Mouse (Mus musculus) CH12.LX (cell line): Measurements from ENCODE around the gene Prkag3. TPM values are rescaled to one million over a fixed set of nuclear protein-coding genes. Genes with fewer than 3 reads are reported as not detected.

Experiments used
- DNase-seq: peaks from one replicate; pipeline ENCODE4 v3.0.0-alpha.2; 2013; ENCODE audit errors: extremely low read depth
- H3K27ac ChIP-seq: 2 replicates; pipeline ENCODE4 v1.5.1; 2012; ENCODE audit warnings: low read depth, mild to moderate bottlenecking, control low read depth, moderate library complexity; ENCODE audit not compliant: insufficient read depth
- H3K27me3 ChIP-seq: replicated peaks from 2 replicates; pipeline ENCODE3; 2012; ENCODE audit warnings: inconsistent platforms
- H3K36me3 ChIP-seq, 2 experiments: replicated peaks in 1 of 2; 2 replicates each; pipeline versions ENCODE3 to v1.6.1; 2012; ENCODE audit warnings: inconsistent platforms in 1 of 2, low read length in 1 of 2, mild to moderate bottlenecking in 1 of 2, mixed read lengths in 1 of 2, moderate library complexity in 1 of 2; ENCODE audit not compliant: control insufficient read depth in 1 of 2, insufficient read depth in 1 of 2
- H3K4me1 ChIP-seq, 2 experiments: 2 replicates each; pipeline ENCODE4 v1.6.1; 2012; ENCODE audit warnings: inconsistent platforms in 1 of 2, moderate library complexity in 1 of 2; ENCODE audit not compliant: insufficient read depth in 2 of 2, control insufficient read depth in 1 of 2
- H3K4me2 ChIP-seq: 2 replicates; pipeline ENCODE4 v1.6.1; 2012; ENCODE audit warnings: low read depth, mild to moderate bottlenecking, control low read depth; ENCODE audit not compliant: poor library complexity, insufficient read depth, severe bottlenecking
- H3K4me3 ChIP-seq, 3 experiments: fragments of 150-350 bp in 1 of 3; sonication (generic) in 1 of 3; replicated peaks in 1 of 3; 2 replicates each; pipeline versions ENCODE3 to v1.5.1; 2011 to 2012; ENCODE audit warnings: low read depth in 2 of 3, low read length in 2 of 3, mild to moderate bottlenecking in 2 of 3, moderate library complexity in 2 of 3, control low read depth in 1 of 3, improper control_type of control experiment in 1 of 3, inconsistent platforms in 1 of 3, mixed read lengths in 1 of 3; ENCODE audit not compliant: poor library complexity in 1 of 3
- H3K79me2 ChIP-seq: replicated peaks from 2 replicates; pipeline ENCODE4 v1.6.1; 2012; ENCODE audit warnings: mild to moderate bottlenecking, moderate library complexity; ENCODE audit not compliant: control insufficient read depth, poor library complexity, insufficient read depth, severe bottlenecking; ENCODE audit errors: extremely low read depth
- H3K9ac ChIP-seq: 2 replicates; pipeline ENCODE4 v1.6.1; 2012; ENCODE audit warnings: low read depth, mild to moderate bottlenecking, control low read depth, moderate library complexity; ENCODE audit not compliant: insufficient read depth
- H3K9me3 ChIP-seq: replicated peaks from 2 replicates; pipeline ENCODE3; 2012; ENCODE audit warnings: low read length, inconsistent platforms, mixed read lengths
- BHLHE40 ChIP-seq: IDR thresholded peaks from 2 replicates; pipeline ENCODE4 v1.6.1; 2011; ENCODE audit warnings: mild to moderate bottlenecking, low read depth, low read length, improper control_type of control experiment
- CHD1 ChIP-seq: IDR thresholded peaks from 2 replicates; pipeline ENCODE4 v1.6.1; 2012; ENCODE audit warnings: low read depth, low read length, improper control_type of control experiment, inconsistent platforms
- CHD2 ChIP-seq: IDR thresholded peaks from 2 replicates; pipeline ENCODE4 v1.6.1; 2011; ENCODE audit warnings: low read length, improper control_type of control experiment
- CTCF ChIP-seq, 2 experiments: IDR thresholded peaks in 1 of 2; conservative IDR thresholded peaks in 1 of 2; 2 replicates each; pipeline ENCODE4 v1.5.1; 2011 to 2012; ENCODE audit warnings: low read depth in 2 of 2, low read length in 2 of 2, improper control_type of control experiment in 1 of 2, inconsistent platforms in 1 of 2, mild to moderate bottlenecking in 1 of 2, moderate library complexity in 1 of 2
- GABPA ChIP-seq: IDR thresholded peaks from 2 replicates; pipeline ENCODE4 v1.6.1; 2012; ENCODE audit warnings: low read depth, low read length, improper control_type of control experiment, inconsistent platforms; ENCODE audit not compliant: insufficient replicate concordance
- IRF4 ChIP-seq: IDR thresholded peaks from 2 replicates; pipeline ENCODE4 v1.6.1; 2014; ENCODE audit warnings: low read depth, mild to moderate bottlenecking, inconsistent platforms, low read length, improper control_type of control experiment
- JUN ChIP-seq: IDR thresholded peaks from 2 replicates; pipeline ENCODE4 v1.6.1; 2011; ENCODE audit warnings: low read depth, mild to moderate bottlenecking, low read length, improper control_type of control experiment, moderate library complexity; ENCODE audit not compliant: insufficient read depth
- JUND ChIP-seq: conservative IDR thresholded peaks from 2 replicates; pipeline ENCODE4 v1.6.1; 2011; ENCODE audit warnings: low read depth, low read length, improper control_type of control experiment
- KAT2A ChIP-seq: IDR thresholded peaks from 2 replicates; pipeline ENCODE4 v1.6.1; 2012; ENCODE audit warnings: low read length, improper control_type of control experiment, inconsistent platforms; ENCODE audit not compliant: insufficient replicate concordance
- MAFK ChIP-seq: IDR thresholded peaks from 2 replicates; pipeline ENCODE4 v1.6.1; 2011; ENCODE audit warnings: low read length, improper control_type of control experiment; ENCODE audit not compliant: insufficient replicate concordance
- MAZ ChIP-seq: IDR thresholded peaks from 2 replicates; pipeline ENCODE4 v1.6.1; 2012; ENCODE audit warnings: low read depth, mild to moderate bottlenecking, inconsistent platforms, low read length, improper control_type of control experiment, moderate library complexity
- NRF1 ChIP-seq: IDR thresholded peaks from 2 replicates; pipeline ENCODE4 v1.6.1; 2014; ENCODE audit warnings: low read depth, mild to moderate bottlenecking, inconsistent platforms, low read length, improper control_type of control experiment, moderate library complexity
- PAX5 ChIP-seq: IDR thresholded peaks from 2 replicates; pipeline ENCODE4 v1.6.1; 2012; ENCODE audit warnings: low read length, inconsistent platforms, mixed read lengths
- POLR2A ChIP-seq: IDR thresholded peaks from 2 replicates; pipeline ENCODE4 v1.6.1; 2011; ENCODE audit warnings: low read depth, mild to moderate bottlenecking, improper control_type of control experiment, low read length
- POLR2AphosphoS2 ChIP-seq: IDR thresholded peaks from 2 replicates; pipeline ENCODE4 v1.6.1; 2011; ENCODE audit warnings: low read depth, low read length, improper control_type of control experiment
- RCOR1 ChIP-seq: conservative IDR thresholded peaks from 2 replicates; pipeline ENCODE4 v1.6.1; 2012; ENCODE audit warnings: low read depth, mild to moderate bottlenecking, inconsistent platforms, low read length, improper control_type of control experiment
- SIN3A ChIP-seq: IDR thresholded peaks from 2 replicates; pipeline ENCODE4 v1.6.1; 2012; ENCODE audit warnings: low read length, improper control_type of control experiment, inconsistent platforms
- SMC3 ChIP-seq: IDR thresholded peaks from 2 replicates; pipeline ENCODE4 v1.6.1; 2011; ENCODE audit warnings: low read depth, low read length, improper control_type of control experiment
- TBP ChIP-seq: conservative IDR thresholded peaks from 2 replicates; pipeline ENCODE4 v1.6.1; 2011; ENCODE audit warnings: low read depth, low read length, improper control_type of control experiment
- ZC3H11A ChIP-seq: IDR thresholded peaks from 2 replicates; pipeline ENCODE4 v1.6.1; 2012; ENCODE audit warnings: low read depth, mild to moderate bottlenecking, inconsistent platforms, low read length, improper control_type of control experiment
- ZNF384 ChIP-seq: IDR thresholded peaks from 2 replicates; pipeline ENCODE4 v1.6.1; 2012; ENCODE audit warnings: low read depth, low read length, improper control_type of control experiment, inconsistent platforms
- dilution Hi-C: fragments of 300-500 bp; cut with MboI; formaldehyde crosslinking; loops from 2 replicates; pipeline ENCODE4 v1.14.3; 2020; ENCODE audit warnings: low sequenced_read_pairs; ENCODE audit not compliant: extremely low pct_unique_long_range_greater_than_20kb, extremely low pct_ligation_motif_present
- in situ Hi-C: fragments of 300-500 bp; cut with MboI; formaldehyde crosslinking; loops from 3 replicates; pipeline ENCODE4 v1.14.3; 2019; ENCODE audit warnings: low sequenced_read_pairs, low pct_ligation_motif_present, low pct_unique_long_range_greater_than_20kb, mixed read lengths
- polyA plus RNA-seq: library from polyadenylated mRNA; unstranded; fragments of >175 nt; gene quantifications from 2 replicates; pipeline ENCODE4 v1.2.1, GENCODE M21; 2012; ENCODE audit warnings: low read depth; ENCODE audit not compliant: insufficient read length
- total RNA-seq, 2 experiments: library from RNA; depleted of rRNA; stranded (reverse); fragments of 300-350 nt in 1 of 2; fragments of >200 nt in 1 of 2; gene quantifications; 2 replicates each; pipeline ENCODE4 v1.2.3; 2012 to 2014

Gene Prkag3
- total and polyA plus RNA-seq, 3 experiments: 0.09 to 0.13 TPM; not detected in 1

- no peak for TF ChIP-seq MAZ
- peaks cover 7% of the 10 kb centered on the region for H3K27me3 ChIP-seq
- no peaks in the 10 kb centered on the region for H3K79me2 ChIP-seq
- H3K9me3 ChIP-seq: no peaks in the 10 kb centered on the region
- no peak overlapping the region for H3K9ac ChIP-seq
- in situ Hi-C loops (no loop called here), dilution Hi-C loops (no loop called here)
- H3K4me3 ChIP-seq: no peak overlapping the region
- DNase-seq: no peak
- no peak overlapping the region for H3K27ac ChIP-seq
- no peaks in the 10 kb centered on the region for H3K36me3 ChIP-seq
- peaks cover 0 to 18% of the 10 kb centered on the region in 2 experiments; a peak in 2 of 4 replicates for H3K4me1 ChIP-seq
- no peak overlapping the region for H3K4me2 ChIP-seq
These were observed 11.5 kb downstream of the Prkag3 start for GRCm38 (mm10) chr1:74737500-74737899.

DNA sequence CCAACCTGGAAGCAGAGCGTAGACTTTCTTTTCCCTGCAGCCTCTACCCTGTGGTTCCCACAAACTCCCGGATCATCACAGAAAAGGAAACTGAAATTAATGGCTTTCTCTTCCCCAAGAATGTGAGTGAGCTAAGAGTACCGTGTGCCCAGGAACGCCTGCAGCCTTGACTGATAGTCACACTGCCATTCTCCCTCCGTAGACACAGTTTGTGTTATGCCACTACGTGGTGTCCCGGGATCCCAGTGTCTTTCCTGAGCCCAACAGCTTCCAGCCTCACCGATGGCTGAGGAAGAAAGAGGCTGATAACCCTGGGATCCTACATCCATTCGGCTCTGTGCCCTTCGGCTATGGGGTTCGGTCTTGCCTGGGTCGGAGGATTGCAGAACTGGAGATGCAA is 12.0 kb downstream of the Prkag3 start:
- no peak for DNase-seq
- Histone ChIP-seq H3K4me2 (no peak overlapping the region), H3K36me3 (no peaks in the 10 kb centered on the region), H3K4me1 (peaks cover 0 to 19% of the 10 kb centered on the region in 2 experiments; a peak in 2 of 4 replicates), H3K79me2 (no peaks in the 10 kb centered on the region), H3K27me3 (peaks cover 7% of the 10 kb centered on the region), H3K9me3 (no peaks in the 10 kb centered on the region), H3K9ac (no peak overlapping the region), H3K4me3 (no peak overlapping the region), H3K27ac (no peak overlapping the region)
- in situ Hi-C loops: no loop called here
- dilution Hi-C loops: no loop called here
- TF ChIP-seq CTCF (conservative IDR thresholded peaks at IDR 0.05 in 1 of 2, IDR thresholded peaks at IDR 0.05 in 1 of 2; ENCODE audit: low read depth in 2 of 2, low read length in 2 of 2): no peak
- TF ChIP-seq POLR2AphosphoS2: no peak
- no peak for TF ChIP-seq POLR2A
- no peak for TF ChIP-seq MAFK
- no peak for TF ChIP-seq SMC3

- no peaks in the 10 kb centered on the region for H3K36me3 ChIP-seq
- no peaks in the 10 kb centered on the region for H3K79me2 ChIP-seq
- in situ Hi-C loops: no loop called here
- no peaks in the 10 kb centered on the region for H3K27me3 ChIP-seq
- H3K4me2 ChIP-seq: no peak overlapping the region
- TF ChIP-seq BHLHE40 (no peak), NRF1 (no peak), JUND (no peak), ZC3H11A (no peak), ZNF384 (no peak), CHD2 (no peak), POLR2AphosphoS2 (no peak), JUN (no peak), RCOR1 (no peak), MAFK (no peak), IRF4 (no peak), CTCF (conservative IDR thresholded peaks at IDR 0.05 in 1 of 2, IDR thresholded peaks at IDR 0.05 in 1 of 2; ENCODE audit: low read depth in 2 of 2, low read length in 2 of 2) (no peak), CHD1 (no peak), PAX5 (no peak), GABPA (no peak), MAZ (no peak), SIN3A (no peak), KAT2A (no peak), TBP (no peak)
- TF ChIP-seq, all 38 proteins: peak for 0
- no peak overlapping the region for H3K9ac ChIP-seq
- no peak for DNase-seq
- H3K4me1 ChIP-seq: peaks cover 7 to 38% of the 10 kb centered on the region in 2 experiments
- no peak overlapping the region for H3K4me3 ChIP-seq
- no peak overlapping the region for H3K27ac ChIP-seq
- no peaks in the 10 kb centered on the region for H3K9me3 ChIP-seq
- dilution Hi-C loops: no loop called here
These were observed 20.6 kb downstream of the Prkag3 start for GRCm38 (mm10) chr1:74728446-74728845.
